Mouse (Mus musculus) cerebellum, adult (tissue): ENCODE results near the gene Hnrnpul1.
A peak's percentile ranks its signal among the peaks of the same experiment; 100 is the strongest.
"Not testable (repeated sequence)": the region's sequence is repeated elsewhere in the genome, so short reads cannot be mapped to it uniquely, and the experiment has no call there.

Source experiments
- ATAC-seq: cut with Nextera tagmentation; 2 replicates; pipeline ENCODE4 v1.9.2; 2017; ENCODE audit warnings: mild to moderate bottlenecking, moderate library complexity, mixed read lengths; ENCODE audit not compliant: insufficient number of reproducible peaks, low FRiP score, low TSS enrichment

The Hnrnpul1 gene

DNA sequence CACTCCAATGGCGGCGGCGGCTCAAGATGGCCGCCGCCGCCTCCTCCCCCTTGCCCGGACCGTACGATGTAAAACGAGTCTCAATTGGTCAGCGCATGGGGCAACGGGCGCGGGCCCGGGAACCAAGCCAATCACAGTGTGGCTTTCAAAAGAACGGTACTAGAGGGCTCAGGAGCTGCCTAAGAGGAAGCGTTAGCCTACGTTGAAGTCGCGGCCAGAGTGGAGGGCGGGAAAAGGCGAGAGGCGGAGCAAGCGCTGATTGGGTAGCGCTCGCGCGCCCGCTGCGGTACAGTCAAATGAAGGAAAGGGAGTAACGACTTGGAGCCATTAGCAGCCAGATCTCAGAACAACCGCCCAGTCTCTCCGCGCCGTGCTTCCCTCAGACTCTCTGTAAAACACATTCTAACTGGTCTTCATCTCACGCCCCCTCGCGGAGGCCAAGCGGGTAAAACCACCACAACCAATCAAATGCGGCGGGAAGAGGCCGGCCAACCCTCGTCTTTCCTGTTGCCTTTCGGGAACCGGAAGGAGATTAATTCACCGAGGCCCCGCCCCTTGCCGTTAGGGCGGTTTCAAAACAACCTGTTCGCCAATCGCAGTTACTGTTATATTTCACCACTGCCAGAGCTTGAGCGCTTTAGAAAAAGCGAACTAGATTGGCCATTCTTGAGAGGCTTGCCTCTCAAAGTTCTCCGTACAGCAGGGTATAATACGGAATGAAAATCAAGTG is at the start of gene Hnrnpul1:
Gene Hnrnpul1 (minus strand): TSS at position 20 of the 730 bp plus-strand sequence.
- peak; percentile 87 for ATAC-seq

DNA sequence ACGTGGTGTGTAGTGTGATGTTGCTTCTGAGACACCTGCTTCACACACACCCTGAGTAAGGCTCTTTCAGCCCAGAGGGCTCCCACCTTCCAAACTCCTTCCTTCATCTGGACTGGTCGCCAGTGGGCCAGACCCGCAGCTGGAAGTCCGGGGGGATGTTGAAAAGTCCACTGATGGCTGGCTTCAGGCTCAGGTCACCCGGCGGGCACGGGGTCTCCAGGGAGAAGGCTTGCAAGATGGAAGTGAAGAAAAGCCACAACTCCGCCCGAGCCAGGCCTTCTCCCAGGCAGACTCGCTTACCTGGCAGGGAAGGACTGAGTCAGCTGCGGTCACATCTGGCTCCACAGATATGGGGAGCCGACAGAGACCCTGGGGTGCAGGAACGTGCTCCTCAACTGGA is 48.9 kb upstream of the Hnrnpul1 start:
- ATAC-seq = no peak

DNA sequence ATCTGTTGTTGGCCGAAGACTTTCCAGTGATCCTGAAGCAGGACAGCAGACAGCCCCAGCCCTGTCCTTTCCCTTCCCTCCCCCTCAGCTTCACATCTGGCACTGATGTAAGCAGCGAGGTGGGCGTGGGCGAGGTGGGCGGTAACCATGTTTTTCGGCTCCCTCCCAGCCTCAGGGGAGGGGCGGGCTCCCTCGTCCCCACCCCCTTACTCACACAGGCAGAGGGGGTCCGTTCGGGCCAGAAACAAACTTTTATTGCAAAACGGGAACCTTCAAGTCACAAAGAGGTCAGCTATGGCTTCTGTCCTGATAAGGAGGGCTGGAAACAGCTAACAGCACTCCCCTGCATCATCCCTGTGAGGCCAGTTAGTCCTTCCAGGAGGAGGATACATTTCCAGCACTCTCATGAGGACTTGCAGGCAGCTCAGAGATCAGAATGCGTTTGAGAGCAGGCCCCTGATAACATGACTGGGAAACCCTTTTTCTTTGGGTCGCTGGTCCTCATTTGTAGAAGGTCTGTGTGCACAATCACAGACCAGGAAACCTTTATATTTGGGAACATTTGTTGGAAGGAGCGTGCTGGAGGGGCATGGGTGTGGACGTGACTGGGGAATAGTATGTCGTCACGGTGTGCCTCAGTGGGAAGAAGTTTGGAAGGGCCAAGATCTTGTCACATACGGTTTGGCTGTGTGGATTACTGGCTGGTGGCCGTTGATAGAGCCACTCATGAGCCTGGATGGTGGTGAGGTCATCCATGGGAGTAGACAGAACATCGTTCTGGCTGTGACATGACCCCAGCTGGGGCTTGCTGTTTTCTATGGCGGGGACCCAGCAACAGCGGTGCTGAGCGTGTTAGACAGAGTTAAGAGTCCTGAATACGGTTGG is 47.9 kb upstream of the Hnrnpul1 start:
- ATAC-seq = no peak

DNA sequence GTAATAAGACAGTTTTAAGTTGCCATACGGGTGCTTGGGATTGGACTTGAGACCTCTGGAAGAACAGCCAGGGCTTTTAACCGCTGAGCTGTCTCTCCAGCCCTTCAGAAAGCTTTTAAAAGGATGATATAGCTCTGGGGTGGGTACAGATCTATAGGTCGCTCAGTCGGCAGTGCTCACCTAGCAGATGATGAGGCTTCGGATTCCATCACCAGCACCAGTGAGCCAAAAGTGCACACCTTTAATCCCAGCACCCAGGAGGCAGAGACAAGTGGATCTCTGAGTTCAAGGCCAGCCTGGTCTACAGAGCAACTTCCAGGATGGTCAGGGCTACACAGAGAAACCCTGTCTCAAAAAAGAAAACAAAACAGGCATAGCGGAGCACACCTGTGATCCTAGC is 46.5 kb upstream of the Hnrnpul1 start:
- no peak for ATAC-seq

DNA sequence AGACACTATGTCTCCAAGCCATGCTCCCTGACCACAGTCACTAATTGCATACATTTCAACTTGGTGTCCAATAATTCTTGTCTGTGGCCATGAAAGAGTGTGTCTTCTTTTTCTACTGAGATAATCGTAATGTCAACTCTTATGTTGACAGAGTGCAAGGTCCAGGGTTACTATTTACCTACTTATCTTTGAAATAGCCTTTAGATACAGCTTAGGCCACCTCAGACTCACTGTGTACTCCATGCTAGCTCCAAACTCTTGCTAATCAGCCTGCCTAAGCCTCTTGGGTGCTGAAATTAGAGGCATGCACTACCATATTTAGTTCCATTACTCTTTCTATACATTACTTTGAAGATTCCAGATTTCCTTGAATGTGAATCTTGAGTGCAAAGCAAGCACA is 44.8 kb upstream of the Hnrnpul1 start:
- ATAC-seq = no peak

DNA sequence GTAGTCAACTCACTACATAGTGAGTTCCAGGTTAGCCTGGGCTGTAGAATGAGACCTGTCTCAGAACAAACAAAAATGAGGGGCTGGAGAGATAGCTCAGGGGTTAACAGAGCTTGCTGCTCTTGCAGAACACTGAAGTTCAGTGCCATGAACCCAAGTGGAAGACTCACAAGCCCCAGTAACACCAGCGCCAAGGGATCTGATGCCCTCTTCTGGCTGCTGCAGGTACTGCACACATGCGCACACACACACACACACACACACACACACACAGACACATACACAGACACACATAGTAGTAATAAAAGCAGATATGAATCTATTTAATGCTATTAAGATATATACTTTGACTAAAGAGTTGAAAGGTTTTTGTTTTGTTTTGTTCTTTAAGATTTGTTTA is 44.0 kb upstream of the Hnrnpul1 start:
- no peak for ATAC-seq

DNA sequence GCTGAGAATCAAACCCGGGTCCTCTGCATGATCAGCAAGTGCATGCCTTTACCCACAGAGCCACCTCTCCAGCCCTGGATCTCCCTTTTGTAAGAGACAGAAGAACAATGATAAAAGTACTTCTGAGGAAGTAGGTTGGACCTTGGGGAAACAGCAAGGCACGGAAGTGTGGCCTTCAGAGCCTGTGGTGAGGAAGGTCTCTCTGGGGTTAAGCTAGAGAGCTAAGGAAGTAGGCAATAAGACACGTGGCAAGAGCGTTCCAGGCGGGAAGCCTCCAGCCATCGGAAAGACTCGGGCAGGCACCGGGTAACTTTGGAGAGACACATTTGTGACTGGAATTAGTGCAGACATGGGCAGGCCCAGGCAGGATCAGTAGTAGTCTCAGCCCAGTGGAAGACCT is 40.2 kb upstream of the Hnrnpul1 start:
- ATAC-seq = no peak

DNA sequence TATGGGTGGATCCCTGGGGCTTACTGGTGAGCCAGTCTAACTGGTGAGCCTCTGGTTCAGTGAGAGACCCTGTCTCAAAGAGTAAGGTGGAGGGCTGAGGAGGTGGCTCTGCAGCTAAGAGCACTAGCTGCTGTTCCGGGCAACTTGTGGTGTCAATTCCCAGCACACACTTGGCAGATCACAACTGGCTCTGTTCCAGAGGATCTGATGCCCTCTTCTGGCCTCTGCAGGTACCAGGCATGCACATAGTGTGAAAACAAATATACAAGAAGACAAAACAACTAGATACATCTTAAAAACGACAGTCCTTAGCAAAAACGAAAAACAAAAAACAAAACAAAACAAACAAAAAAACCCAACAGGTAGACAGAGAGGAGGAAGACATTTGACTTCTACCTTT is 39.1 kb upstream of the Hnrnpul1 start:
- ATAC-seq = no peak

DNA sequence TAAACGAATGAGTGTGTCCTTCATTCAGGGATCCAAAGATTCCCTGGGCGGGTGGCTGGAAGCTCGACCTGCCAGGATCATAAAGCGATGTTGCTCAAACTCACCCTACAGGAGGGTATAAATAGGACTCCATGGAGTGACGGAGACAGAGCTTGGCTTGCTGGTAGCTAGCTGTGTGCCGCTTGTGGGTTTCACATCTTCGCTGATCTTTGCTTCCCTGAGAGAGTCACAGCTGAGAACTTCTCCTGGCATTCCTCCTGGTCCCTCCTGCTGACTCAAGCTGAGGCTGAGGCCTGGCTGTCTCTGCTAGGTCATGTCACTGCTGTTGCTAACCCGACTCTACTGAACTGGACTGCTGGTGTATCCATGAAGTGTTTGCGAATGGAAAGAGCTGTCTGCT is 38.4 kb upstream of the Hnrnpul1 start:
- ATAC-seq = not testable (repeated sequence)

DNA sequence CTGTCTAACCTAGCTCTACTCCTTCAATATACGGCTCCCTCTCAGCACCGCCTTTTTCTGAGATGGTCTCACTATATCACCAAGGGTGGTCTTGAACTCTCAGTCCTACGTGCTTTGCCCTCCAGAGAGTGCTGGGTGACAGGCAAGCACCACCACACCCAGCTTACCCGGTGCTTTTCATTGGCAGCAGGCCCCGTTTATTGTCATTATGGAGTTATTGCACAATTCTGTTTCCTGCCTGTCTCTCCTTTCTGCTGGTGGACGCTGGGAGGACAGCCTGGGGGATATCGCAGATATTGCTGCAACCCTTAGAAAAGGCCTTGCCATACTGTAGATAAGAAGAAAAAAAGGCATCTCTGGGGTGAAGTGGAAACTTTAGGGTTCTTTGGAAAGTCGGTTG is 36.1 kb upstream of the Hnrnpul1 start:
- ATAC-seq = no peak

DNA sequence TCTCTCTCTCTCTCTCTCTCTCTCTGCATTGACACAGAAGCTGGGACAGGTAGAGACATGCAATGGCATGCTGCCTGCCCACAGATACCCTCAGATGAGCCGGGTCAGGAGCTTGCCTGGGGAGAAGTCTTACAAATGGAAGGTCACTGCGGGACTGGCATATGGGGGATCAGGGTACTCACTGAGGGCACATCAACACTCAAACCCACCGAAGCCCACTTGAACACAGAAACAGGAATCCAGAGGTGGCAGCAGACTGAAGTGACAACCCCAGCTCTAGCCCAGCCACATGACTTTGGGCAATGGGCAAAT is 34.5 kb upstream of the Hnrnpul1 start:
- no peak for ATAC-seq

DNA sequence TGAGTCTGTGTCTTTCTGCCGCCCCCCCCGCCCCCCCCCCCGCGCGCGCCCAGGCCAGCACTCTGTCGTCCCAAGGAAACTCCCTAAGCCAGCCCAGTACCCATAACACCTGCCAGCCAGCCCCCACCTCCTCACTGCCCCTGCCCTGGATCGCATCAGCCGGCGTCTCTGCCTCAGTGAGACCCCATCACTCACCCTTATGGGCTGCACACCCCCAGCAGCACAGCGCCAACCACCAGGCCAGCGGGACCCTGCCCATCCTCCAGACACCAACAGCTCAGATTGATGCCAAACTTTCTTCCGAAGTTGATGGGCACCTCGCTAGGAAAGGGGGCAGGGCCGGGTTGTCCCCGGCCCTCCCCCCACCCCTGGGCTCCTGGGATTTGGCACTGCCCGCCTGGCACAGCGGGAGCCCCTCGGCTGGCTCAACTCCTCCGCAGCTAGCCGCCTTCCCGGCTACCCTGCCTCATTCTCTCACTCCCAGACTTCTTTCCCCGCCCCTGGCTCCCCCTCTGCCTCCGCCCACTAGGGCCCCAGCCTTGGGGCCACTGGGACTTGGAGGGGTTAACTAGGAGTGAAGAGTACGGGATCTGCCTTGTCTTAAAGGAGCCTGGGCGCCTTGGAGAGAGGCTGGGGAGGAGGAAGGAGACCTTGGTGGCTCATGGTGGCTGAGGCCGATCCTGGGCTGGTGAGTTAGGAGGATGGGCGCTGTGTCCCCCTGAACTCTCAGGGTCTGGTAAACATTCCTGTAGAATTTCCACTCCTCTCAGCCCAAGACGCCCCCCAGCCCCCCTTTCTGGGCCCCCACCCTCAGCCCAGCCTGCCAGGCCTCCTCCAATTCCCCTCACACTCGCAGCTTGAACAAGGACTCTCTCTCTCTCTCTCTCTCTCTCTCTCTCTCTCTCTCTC is 33.9 kb upstream of the Hnrnpul1 start, which contains the start of gene Axl:
Gene Axl (minus strand): TSS at position 486 of the 909 bp plus-strand sequence.
- ATAC-seq = 0 out of 2 replicates have a peak, but pooled peaks have one; percentile 36

DNA sequence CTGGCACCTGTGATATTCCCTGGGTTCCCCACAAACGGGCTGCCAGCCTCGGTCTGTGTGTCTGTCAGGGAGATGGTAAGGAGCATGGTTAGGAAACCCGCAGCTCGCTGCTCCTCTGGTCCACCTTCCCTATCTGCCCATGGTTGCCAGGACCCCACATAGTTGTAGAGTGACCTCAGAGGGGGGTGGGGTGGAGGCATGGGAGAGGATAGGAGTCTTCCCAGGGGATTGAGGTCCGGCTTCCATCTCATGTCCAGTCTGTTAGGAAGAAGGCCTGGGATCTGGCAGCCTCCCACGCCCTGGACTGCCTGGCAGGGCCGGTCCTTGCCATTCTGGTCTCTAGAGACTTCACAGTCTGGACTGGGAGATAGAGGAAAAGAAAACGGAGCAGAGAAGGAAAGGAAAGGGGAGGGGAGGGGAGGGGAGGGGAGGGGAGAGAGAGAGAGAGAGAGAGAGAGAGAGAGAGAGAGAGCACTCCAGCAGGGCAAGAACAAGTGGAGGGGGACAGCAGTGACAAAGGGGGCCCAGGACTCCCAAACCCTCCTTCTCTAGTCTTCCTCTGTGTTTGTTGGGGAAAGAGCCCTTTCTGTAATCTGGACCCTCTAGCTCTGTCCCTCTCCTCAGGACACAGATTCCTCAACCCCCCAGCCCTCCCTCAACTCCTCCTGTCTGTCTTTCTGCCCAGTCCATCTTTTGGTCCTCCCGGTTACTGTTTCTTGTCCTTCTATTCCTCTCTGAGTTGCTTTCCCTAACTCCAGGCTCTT is 33.1 kb upstream of the Hnrnpul1 start:
- no peak for ATAC-seq

DNA sequence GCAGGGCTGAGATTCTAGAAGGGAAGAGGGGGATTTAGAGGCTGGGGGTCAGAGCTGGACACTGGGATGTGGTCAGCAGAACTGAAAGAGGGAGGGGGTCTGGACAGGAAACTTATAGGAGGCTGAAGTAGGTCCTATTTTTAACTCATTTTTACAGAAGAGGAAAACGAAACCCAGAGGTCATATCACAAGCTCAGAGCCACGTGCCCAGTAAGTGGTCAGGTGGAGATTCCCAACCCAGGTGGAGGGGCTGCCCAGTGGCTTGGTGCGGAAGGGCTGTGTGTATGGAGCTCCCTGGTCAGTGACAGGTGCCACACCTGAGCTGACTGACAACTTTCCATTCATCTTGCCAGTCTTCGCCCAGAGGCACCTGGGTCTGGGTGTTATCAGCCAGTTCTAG is 32.4 kb upstream of the Hnrnpul1 start:
- no peak for ATAC-seq

DNA sequence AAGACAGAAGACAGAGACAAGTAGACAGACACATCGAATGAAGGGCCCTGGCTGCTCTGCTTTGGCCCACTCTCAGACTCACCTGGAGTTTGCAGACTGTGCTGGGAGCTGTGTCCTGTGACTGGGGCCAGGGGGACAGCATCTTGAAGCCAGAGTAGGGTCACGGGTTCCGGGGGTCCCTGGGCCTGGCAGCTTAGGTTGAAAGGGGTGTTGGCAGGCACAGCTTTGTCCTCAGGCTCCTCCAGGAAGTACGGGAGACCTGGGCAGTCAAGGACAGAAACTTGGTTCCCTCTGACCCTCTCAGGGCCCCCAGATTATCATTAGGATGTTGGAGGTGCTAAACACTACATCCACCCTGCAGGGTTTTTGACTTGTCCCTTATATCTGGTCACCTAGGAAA is 31.2 kb upstream of the Hnrnpul1 start:
- ATAC-seq = no peak

DNA sequence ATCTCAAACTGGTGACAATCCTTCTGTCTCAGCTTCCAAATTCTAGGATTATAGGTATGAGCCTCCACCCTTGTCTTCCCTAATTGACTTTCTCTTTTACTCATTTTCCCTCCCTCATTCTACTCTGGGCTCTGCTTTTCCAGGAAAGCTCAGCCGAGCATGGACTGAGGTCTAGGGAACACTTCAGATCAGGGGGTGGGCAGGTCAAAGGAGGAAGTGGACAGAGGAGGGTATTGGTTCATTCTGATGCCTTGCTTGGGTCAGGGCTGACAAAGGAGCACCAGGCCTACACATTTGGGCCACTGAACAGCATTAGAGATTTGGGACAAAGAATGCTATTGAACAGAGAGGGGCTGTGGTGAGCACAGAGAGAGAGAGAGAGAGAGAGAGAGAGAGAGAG is 30.3 kb upstream of the Hnrnpul1 start:
- ATAC-seq = no peak

DNA sequence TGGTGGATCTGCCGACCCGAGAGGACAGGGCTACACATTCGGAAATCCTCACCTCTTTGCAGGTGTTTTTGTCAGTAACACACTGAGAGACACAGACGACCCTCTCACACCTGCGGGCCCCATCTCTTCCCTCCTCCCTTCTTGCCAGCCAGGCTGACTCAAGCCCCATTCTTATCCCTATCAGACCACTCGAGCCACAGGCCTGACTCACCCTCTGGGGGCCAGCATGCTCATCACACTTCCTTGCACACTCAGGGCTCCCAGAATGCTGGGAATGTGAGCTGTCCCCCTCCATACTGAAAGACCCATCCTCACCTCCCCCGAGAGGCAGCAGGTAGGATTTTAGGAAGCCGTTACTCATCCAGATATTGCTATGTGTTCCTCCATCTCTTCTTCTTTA is 29.2 kb upstream of the Hnrnpul1 start:
- no peak for ATAC-seq

DNA sequence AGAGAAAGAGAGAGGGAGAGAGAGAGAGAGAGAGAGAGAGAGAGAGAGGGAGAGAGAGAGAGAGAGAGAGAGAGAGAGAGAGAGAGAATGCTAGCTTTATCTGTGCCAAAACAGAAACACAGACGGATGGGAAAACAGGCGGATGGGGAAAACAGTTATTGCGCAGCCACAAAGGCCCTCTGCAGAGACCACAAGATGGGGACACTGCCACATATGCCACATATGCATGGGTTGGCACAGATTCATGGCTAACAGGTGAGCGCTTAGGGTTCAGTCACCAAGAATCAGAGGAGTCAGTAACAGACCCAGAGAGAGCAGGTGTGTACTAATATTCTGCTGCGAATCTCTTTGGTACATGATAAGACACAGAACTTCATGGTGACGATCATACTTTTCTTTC is 28.2 kb upstream of the Hnrnpul1 start:
- no peak for ATAC-seq

DNA sequence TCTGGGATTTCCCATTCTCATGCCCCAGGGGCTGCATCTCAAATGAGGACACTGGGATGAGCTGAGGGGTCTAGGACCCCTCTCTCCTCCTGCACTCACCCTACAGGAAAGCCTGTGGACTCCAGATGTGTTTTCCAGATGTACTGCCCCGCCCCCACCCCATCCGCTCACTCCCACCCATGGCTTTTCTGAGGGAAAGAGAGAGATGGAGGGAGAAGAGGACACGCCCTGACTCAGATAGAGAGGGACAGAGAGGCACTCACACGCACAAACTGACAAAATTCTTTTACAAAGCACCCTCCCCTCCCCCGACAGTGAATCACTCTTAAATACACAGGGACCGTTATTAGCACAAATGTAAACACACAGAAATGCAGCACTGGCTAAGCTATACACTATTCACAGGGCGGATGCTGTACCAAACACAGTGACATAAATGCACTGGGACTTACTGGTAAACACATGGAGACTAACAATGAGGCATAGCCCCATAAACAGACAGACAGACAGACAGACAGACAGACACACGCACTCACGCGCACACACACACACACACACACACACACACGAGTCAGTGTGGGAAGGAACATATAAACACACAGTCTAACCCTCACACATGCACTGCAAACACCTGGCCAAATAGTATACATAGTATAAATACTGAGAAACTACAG is 27.5 kb upstream of the Hnrnpul1 start:
- no peak for ATAC-seq
